Comparison of ENCODE assay signal across 28 mouse cellular contexts in the genomic region with DNA sequence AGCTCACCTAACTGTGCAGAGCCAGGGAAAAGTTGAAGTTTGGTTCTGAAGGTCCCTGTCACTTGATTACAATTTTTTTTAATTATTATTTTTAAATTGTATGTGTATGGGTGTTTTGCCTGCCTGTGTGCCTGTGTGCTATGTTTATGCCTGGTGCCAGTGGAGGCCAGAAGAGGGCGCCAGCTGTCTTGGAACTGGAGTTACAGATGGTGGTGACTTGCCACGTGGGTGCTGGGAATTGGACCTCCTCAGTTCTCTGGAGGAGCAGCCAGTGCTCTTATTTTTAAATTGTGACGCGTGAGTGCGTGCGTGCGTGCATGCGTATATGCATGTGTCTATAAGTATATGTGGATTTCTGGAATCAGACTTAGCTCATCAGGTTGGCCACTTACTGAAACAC. TPM values are rescaled to one million over a fixed set of nuclear protein-coding genes. Genes with fewer than 3 reads are reported as not detected.
A peak's percentile ranks its signal among the peaks of the same experiment; 100 is the strongest.
DNase-seq lines count a peak whose midpoint lies in the region; ATAC-seq and TF ChIP-seq lines count a peak whose summit lies in the region.
"Had no signal": no experiment of that assay in that cellular context is flagged by ENCODE, and none has a peak within 500 bp of the region (broad histone marks: within the 10 kb centered on the region; RNA-seq: fewer than 3 reads in every experiment).

No protein-coding gene starts in this region.

- H3K4me2 ChIP-seq in lung, postnatal 0 days (replicated peaks; ENCODE audit: low read depth, low read length): no peak overlapping the region
- no peak overlapping the region for H3K4me2 ChIP-seq in liver, embryonic 14.5 days (ENCODE audit: low read depth)
- H3K4me2 ChIP-seq: forebrain, embryonic 13.5 days; hindbrain, embryonic 15.5 days; lung, embryonic 14.5 days; midbrain, embryonic 12.5 days; neural tube, embryonic 15.5 days had no signal

- TF ChIP-seq EP300 in lung, postnatal 0 days (IDR thresholded peaks at IDR 0.05): no peak
- TF ChIP-seq EP300 in ES-Bruce4 (IDR thresholded peaks at IDR 0.05; ENCODE audit: insufficient read depth, low read depth, low read length): no peak
- TF ChIP-seq EP300 in liver, embryonic 14.5 days (IDR thresholded peaks at IDR 0.05; ENCODE audit: low read depth): no peak

- no peak for ATAC-seq in CD4-positive, CD25-positive, alpha-beta regulatory T cell, adult 4 months
- no peak for ATAC-seq in lung, postnatal 0 days
- no peak for ATAC-seq in liver, embryonic 14.5 days (ENCODE audit: insufficient read depth)
- ATAC-seq: forebrain, embryonic 13.5 days; intestine, embryonic 16.5 days; Patski had no signal

- no peaks in the 10 kb centered on the region for H3K36me3 ChIP-seq in lung, postnatal 0 days (ENCODE audit: insufficient read depth, low read length)
- no peaks in the 10 kb centered on the region for H3K36me3 ChIP-seq in ES-Bruce4 (ENCODE audit: control insufficient read depth, insufficient read depth, low read length, poor library complexity, severe bottlenecking)
- no peaks in the 10 kb centered on the region for H3K36me3 ChIP-seq in liver, embryonic 14.5 days (replicated peaks; ENCODE audit: control insufficient read depth, insufficient read depth, low read depth)
- H3K36me3 ChIP-seq: hindbrain, embryonic 10.5 days; hindbrain, embryonic 15.5 days; liver, embryonic 13.5 days; midbrain, embryonic 12.5 days; neural tube, embryonic 15.5 days had no signal

- no peaks in the 10 kb centered on the region for H3K4me1 ChIP-seq in lung, postnatal 0 days (ENCODE audit: insufficient read depth, low read depth, low read length)
- H3K4me1 ChIP-seq in ES-Bruce4 (ENCODE audit: control insufficient read depth, insufficient read depth, low read length): peaks cover 11% of the 10 kb centered on the region
- H3K4me1 ChIP-seq in liver, embryonic 14.5 days (replicated peaks; ENCODE audit: control insufficient read depth in 2 of 2, insufficient read depth in 2 of 2, low read length in 1 of 2): peaks cover 22 to 30% of the 10 kb centered on the region in 2 experiments

- no peaks in the 10 kb centered on the region for H3K27me3 ChIP-seq in lung, postnatal 0 days (replicated peaks; ENCODE audit: insufficient read depth, low read length)
- no peaks in the 10 kb centered on the region for H3K27me3 ChIP-seq in ES-Bruce4 (ENCODE audit: control insufficient read depth, insufficient read depth, low read length, poor library complexity, severe bottlenecking)
- H3K27me3 ChIP-seq in liver, embryonic 14.5 days (ENCODE audit: control insufficient read depth, insufficient read depth, low read length): no peaks in the 10 kb centered on the region
- H3K27me3 ChIP-seq: Patski had no signal

- 0 out of 2 replicates have a peak, but pooled peaks have one; percentile 5 for TF ChIP-seq CTCF in lung, postnatal 0 days (IDR thresholded peaks at IDR 0.05)
- peak; percentile 60 for TF ChIP-seq CTCF in ES-Bruce4 (IDR thresholded peaks at IDR 0.05; ENCODE audit: low read depth, low read length)
- peak; percentile 52 for TF ChIP-seq CTCF in liver, embryonic 14.5 days (IDR thresholded peaks at IDR 0.05; ENCODE audit: low read depth)

- 93% methylated on average over 8 of the region's 8 CpGs for WGBS in lung, postnatal 0 days
- 80% methylated on average over 8 of the region's 8 CpGs for WGBS in liver, embryonic 14.5 days (ENCODE audit: insufficient replicate concordance)

- TF ChIP-seq POLR2A in ES-Bruce4 (IDR thresholded peaks at IDR 0.05; ENCODE audit: insufficient read depth, low read length): no peak

- DNase-seq in CD4-positive, CD25-positive, alpha-beta regulatory T cell, adult 2 months (ENCODE audit: low read depth, low spot score): peak; percentile 29
- DNase-seq in lung, postnatal 0 days (ENCODE audit: low spot score): no peak
- no peak for DNase-seq in lung, postnatal 14 days
- no peak for DNase-seq in liver, embryonic 14.5 days (ENCODE audit: low read depth in 3 of 3, low spot score in 3 of 3)
- no peak for DNase-seq in embryo, embryonic 11 days
- no peak for DNase-seq in cerebellum, postnatal 25 days
- DNase-seq: adrenal gland, postnatal 14 days; cerebellum, adult 11-12 months; cerebellum, postnatal 10 days; gastrocnemius, postnatal 14 days; heart, postnatal 14 days; kidney, adult 9 months; kidney, postnatal 25 days; lung, embryonic 14.5 days; lung, postnatal 36 days; retina, postnatal 1 day had no signal

- H3K27ac ChIP-seq in lung, postnatal 0 days (ENCODE audit: low read length): no peak overlapping the region
- no peak overlapping the region for H3K27ac ChIP-seq in ES-Bruce4 (ENCODE audit: insufficient read depth, low read length)
- no peak overlapping the region for H3K27ac ChIP-seq in liver, embryonic 14.5 days
- H3K27ac ChIP-seq: forebrain, embryonic 13.5 days; hindbrain, embryonic 10.5 days; hindbrain, embryonic 15.5 days; liver, embryonic 13.5 days; midbrain, embryonic 12.5 days; neural tube, embryonic 15.5 days had no signal

- H3K4me3 ChIP-seq in lung, postnatal 0 days (ENCODE audit: low read depth, low read length): no peak overlapping the region
- H3K4me3 ChIP-seq in ES-Bruce4 (ENCODE audit: low read depth, low read length): no peak overlapping the region
- H3K4me3 ChIP-seq in liver, embryonic 14.5 days (ENCODE audit: insufficient read depth in 1 of 2, low read depth in 2 of 2, low read length in 2 of 2): no peak overlapping the region
- H3K4me3 ChIP-seq: forebrain, embryonic 13.5 days; hindbrain, embryonic 10.5 days; hindbrain, embryonic 15.5 days; liver, embryonic 13.5 days; midbrain, embryonic 12.5 days; neural tube, embryonic 15.5 days had no signal

- H3K9me3 ChIP-seq in lung, postnatal 0 days (ENCODE audit: low read length): no peaks in the 10 kb centered on the region
- no peaks in the 10 kb centered on the region for H3K9me3 ChIP-seq in ES-Bruce4 (replicated peaks; ENCODE audit: control insufficient read depth, insufficient read depth, low read length, poor library complexity, severe bottlenecking)
- no peaks in the 10 kb centered on the region for H3K9me3 ChIP-seq in liver, embryonic 14.5 days (ENCODE audit: control insufficient read depth, low read length)
- H3K9me3 ChIP-seq: forebrain, embryonic 13.5 days; hindbrain, embryonic 10.5 days; hindbrain, embryonic 15.5 days; liver, embryonic 13.5 days; neural tube, embryonic 15.5 days had no signal

- no peak overlapping the region for H3K9ac ChIP-seq in lung, postnatal 0 days (replicated peaks; ENCODE audit: low read depth)
- no peak overlapping the region for H3K9ac ChIP-seq in ES-Bruce4 (ENCODE audit: low read depth, poor library complexity, severe bottlenecking)
- H3K9ac ChIP-seq in liver, embryonic 14.5 days (replicated peaks): no peak overlapping the region
- H3K9ac ChIP-seq: forebrain, embryonic 13.5 days; hindbrain, embryonic 15.5 days; liver, embryonic 13.5 days; lung, embryonic 14.5 days; midbrain, embryonic 12.5 days; neural tube, embryonic 15.5 days had no signal

RNA-seq across cellular contexts. Expression of a gene that starts 7.0 kb away (rescaled TPM):
- polyA plus RNA-seq in CD4-positive, CD25-positive, alpha-beta regulatory T cell, adult 4 months (2017; shearing (Covaris generic)): under 1 TPM; 0.15 to 0.32 TPM
- 0.35 and 0.50 TPM in 2 replicates for polyA plus RNA-seq in lung, postnatal 0 days (2015; fragmentation: Nextera tagmentation; extraction: Ambion mirVana)
- polyA plus RNA-seq in ES-Bruce4 (2011; ENCODE audit: insufficient read depth, insufficient read length, low read depth, missing spikeins): 2.8 and 3.1 TPM in 2 replicates
- polyA plus RNA-seq in liver, embryonic 14.5 days (2012; rRNA removed): 0.11 and 0.17 TPM in 2 replicates
- polyA plus RNA-seq in liver, embryonic 14.5 days (2014; fragmentation: Nextera tagmentation; extraction: Ambion mirVana): 0.13 and 0.25 TPM in 2 replicates
- polyA plus RNA-seq: embryonic facial prominence, embryonic 11.5 days; forebrain, embryonic 13.5 days; heart, embryonic 14.5 days; hindbrain, embryonic 15.5 days; neural tube, embryonic 15.5 days; Patski had no signal

RNA-seq across cellular contexts. Expression of a gene that starts 28.2 kb away (rescaled TPM):
- under 1 TPM; 0.61 to 0.63 TPM for polyA plus RNA-seq in CD4-positive, CD25-positive, alpha-beta regulatory T cell, adult 4 months (2017; shearing (Covaris generic))
- 0.17 and 0.20 TPM in 2 replicates for polyA plus RNA-seq in lung, postnatal 0 days (2015; fragmentation: Nextera tagmentation; extraction: Ambion mirVana)
- 0.29 and 0.43 TPM in 2 replicates for polyA plus RNA-seq in ES-Bruce4 (2011; ENCODE audit: insufficient read depth, insufficient read length, low read depth, missing spikeins)
- 0.01 and 0.02 TPM in 2 replicates for polyA plus RNA-seq in liver, embryonic 14.5 days (2012; rRNA removed)
- polyA plus RNA-seq in liver, embryonic 14.5 days (2014; fragmentation: Nextera tagmentation; extraction: Ambion mirVana): 0.06 TPM in 1 of 2 replicates, not detected in the other
- polyA plus RNA-seq: forebrain, embryonic 13.5 days had no signal

RNA-seq across cellular contexts. Expression of a gene that starts 43.4 kb away (rescaled TPM):
- under 1 TPM; 0.30 to 0.85 TPM for polyA plus RNA-seq in CD4-positive, CD25-positive, alpha-beta regulatory T cell, adult 4 months (2017; shearing (Covaris generic))
- 1.1 and 1.6 TPM in 2 replicates for polyA plus RNA-seq in lung, postnatal 0 days (2015; fragmentation: Nextera tagmentation; extraction: Ambion mirVana)
- polyA plus RNA-seq in ES-Bruce4 (2011; ENCODE audit: insufficient read depth, insufficient read length, low read depth, missing spikeins): 2.2 and 2.3 TPM in 2 replicates
- 0.37 and 0.58 TPM in 2 replicates for polyA plus RNA-seq in liver, embryonic 14.5 days (2012; rRNA removed)
- 0.34 and 0.52 TPM in 2 replicates for polyA plus RNA-seq in liver, embryonic 14.5 days (2014; fragmentation: Nextera tagmentation; extraction: Ambion mirVana)

Comparison
In these comparisons a context has a peak if more than half of its experiments do, and no peak if none do; other contexts are left out.
1. CTCF ChIP-seq: peak in every context shown above with its lines; median percentile 60 in ES-Bruce4; 52 in liver, embryonic 14.5 days; 5 in lung, postnatal 0 days.